Mouse (Mus musculus): ENCODE measurements around the gene C1s2. TPM values are rescaled to one million over a fixed set of nuclear protein-coding genes. Genes with fewer than 3 reads are reported as not detected.
"Not testable (repeated sequence)": the region's sequence is repeated elsewhere in the genome, so short reads cannot be mapped to it uniquely, and the experiment has no call there.

Gene C1s2
- polyA plus RNA-seq, 1 experiment, result 0.29 TPM

DNA sequence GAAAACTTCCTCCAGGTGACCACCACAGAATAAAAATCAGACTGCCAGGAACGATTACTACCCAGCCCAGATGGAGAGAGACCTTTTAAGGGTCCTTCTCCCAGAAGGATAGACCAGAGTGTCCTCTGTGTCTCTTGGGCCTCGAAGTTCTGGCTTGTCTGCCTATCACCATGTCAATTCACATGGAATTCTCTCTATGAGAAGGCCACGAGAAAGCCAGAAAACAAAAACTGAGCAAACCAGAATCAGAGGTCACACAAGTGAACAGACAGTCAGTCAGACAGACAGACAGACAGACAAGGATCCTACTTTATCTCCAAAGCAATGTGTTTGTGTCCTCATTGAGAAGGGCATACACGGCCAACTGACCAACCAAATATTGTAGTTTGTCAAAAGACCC is 49.6 kb downstream of the C1s2 start:
- H3K4me3 ChIP-seq (ENCODE audit: insufficient read depth, low read length), result no peak overlapping the region
- no peaks in the 10 kb centered on the region for H3K4me1 ChIP-seq (ENCODE audit: control insufficient read depth, insufficient read depth, low read length)

DNA sequence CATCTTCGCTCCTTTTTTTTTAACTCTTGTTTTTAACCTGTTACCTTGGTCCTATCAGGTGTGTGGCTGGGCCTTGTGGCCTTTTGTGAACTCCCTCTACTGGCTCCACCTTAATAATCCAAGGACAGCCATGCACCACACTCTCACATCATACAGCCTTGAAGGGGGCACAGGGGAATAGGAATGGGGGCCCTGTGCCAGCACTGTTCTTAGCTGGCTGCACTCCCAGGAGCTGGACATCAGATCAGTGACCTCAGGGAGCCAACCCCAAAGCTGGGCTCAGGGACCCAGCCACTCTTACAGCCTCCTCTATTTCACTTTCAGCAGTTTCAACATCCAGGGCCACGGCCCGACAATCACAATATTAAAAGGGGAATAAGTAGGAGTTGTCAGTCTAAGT is 50.1 kb downstream of the C1s2 start:
- Histone ChIP-seq H3K27ac (ENCODE audit: insufficient read depth, low read length) (no peak overlapping the region), H3K4me1 (ENCODE audit: control insufficient read depth, insufficient read depth, low read length) (no peaks in the 10 kb centered on the region), H3K4me3 (ENCODE audit: insufficient read depth, low read length) (no peak overlapping the region)
- no peak for TF ChIP-seq CTCF (IDR thresholded peaks at IDR 0.05; ENCODE audit: extremely low read depth, insufficient read depth, low read length)
- TF ChIP-seq POLR2A (IDR thresholded peaks at IDR 0.05; ENCODE audit: extremely low read depth, insufficient read depth, low read length), result no peak

More for the DNA sequence above, 49.6 kb downstream of the C1s2 start:
- no peak for TF ChIP-seq CTCF (IDR thresholded peaks at IDR 0.05; ENCODE audit: extremely low read depth, insufficient read depth, low read length)
- no peak for TF ChIP-seq POLR2A (IDR thresholded peaks at IDR 0.05; ENCODE audit: extremely low read depth, insufficient read depth, low read length)
- H3K27ac ChIP-seq (ENCODE audit: insufficient read depth, low read length), result no peak overlapping the region

DNA sequence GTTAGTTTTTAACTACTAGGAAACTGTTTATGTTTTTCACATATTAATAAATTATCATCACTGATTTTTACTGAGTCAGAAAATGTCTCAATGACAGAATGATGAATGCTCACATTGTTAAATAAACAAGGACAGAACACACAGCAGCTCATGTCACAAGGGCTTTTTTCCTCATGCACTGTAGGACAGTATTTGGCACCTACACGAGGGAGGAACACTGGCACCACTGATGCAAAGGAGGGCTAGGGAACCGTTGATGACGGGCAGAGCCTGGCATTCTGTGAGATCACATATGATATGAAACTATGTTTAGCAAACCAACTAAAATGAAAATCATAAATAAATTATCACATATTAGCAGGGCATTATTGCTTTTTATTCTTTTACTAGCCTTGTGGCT is 51.0 kb downstream of the C1s2 start:
- TF ChIP-seq POLR2A (IDR thresholded peaks at IDR 0.05; ENCODE audit: extremely low read depth, insufficient read depth, low read length) (no peak), CTCF (IDR thresholded peaks at IDR 0.05; ENCODE audit: extremely low read depth, insufficient read depth, low read length) (no peak)
- Histone ChIP-seq H3K4me1 (ENCODE audit: control insufficient read depth, insufficient read depth, low read length) (no peaks in the 10 kb centered on the region), H3K4me3 (ENCODE audit: insufficient read depth, low read length) (no peak overlapping the region), H3K27ac (ENCODE audit: insufficient read depth, low read length) (no peak overlapping the region)

DNA sequence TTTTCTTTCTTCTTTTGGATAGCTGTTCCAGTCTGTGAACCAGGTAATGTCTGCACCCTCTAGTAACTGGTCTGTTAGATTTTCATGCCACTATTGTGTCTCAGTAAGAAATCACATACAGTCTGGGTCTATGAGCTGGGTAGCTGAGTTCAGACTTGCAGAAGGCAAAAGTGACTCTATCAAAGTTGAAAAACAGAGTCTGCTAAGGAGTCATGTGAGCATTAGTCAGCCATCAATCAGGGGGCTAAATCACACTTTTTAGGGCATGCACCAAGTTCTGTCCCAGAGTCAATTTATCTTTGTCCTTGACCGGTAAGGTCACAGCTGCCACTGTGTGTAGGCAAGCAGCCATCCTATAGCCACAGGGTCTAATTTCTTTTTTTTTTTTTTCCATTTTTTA is 53.7 kb downstream of the C1s2 start:
- no peak for TF ChIP-seq POLR2A (IDR thresholded peaks at IDR 0.05; ENCODE audit: extremely low read depth, insufficient read depth, low read length)
- no peak for TF ChIP-seq CTCF (IDR thresholded peaks at IDR 0.05; ENCODE audit: extremely low read depth, insufficient read depth, low read length)
- H3K4me3 ChIP-seq (ENCODE audit: insufficient read depth, low read length), result no peak overlapping the region
- no peak overlapping the region for H3K27ac ChIP-seq (ENCODE audit: insufficient read depth, low read length)

DNA sequence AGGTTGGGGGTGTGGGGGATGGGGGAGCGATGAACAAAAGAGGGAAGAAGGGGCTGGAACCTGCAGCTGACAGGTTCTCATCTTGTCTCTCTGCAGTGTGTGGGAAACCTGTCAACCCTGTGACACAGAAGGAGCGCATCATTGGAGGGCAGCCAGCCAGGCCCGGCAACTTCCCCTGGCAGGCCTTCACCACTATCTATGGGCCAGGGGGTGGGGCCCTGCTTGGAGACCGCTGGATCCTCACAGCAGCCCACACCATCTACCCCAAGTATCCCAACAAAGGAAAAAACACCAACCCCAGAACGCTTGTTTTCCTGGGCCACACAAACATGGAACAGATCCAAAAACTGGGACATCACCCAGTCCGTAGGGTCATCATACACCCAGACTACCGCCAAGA is 55.7 kb downstream of the C1s2 start:
- H3K4me3 ChIP-seq (ENCODE audit: insufficient read depth, low read length); H3K27ac ChIP-seq (ENCODE audit: insufficient read depth, low read length); H3K4me1 ChIP-seq (ENCODE audit: control insufficient read depth, insufficient read depth, low read length): not testable (repeated sequence)

More for the DNA sequence above, 53.7 kb downstream of the C1s2 start:
- no peaks in the 10 kb centered on the region for H3K4me1 ChIP-seq (ENCODE audit: control insufficient read depth, insufficient read depth, low read length)

DNA sequence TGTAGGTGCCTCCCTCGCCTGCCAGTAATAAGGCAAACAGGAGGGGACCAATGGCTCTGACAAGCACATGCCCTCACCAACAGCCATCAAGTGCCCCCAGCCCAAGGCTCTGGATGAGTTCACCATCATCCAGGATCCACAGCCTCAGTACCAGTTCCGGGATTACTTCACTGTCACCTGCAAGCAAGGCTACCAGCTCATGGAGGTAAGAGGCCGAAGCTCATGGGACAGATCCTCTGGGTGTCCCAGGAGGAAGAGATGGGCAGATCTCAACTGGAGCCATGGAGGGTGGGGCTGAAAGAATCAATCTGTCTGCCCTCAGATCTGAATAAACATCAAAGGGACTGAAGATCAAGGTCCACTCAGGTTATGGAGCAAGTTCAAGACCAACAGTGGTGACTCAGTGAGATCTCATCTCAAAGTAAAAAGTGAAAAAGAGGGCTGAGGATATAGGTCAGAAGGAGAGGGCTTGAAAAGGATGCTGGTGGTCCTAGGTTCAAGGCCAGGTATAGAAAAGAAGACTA is 60.7 kb downstream of the C1s2 start:
- H3K4me3 ChIP-seq (ENCODE audit: insufficient read depth, low read length); H3K4me1 ChIP-seq (ENCODE audit: control insufficient read depth, insufficient read depth, low read length); H3K27ac ChIP-seq (ENCODE audit: insufficient read depth, low read length): not testable (repeated sequence)

Other genes starting within 250 kb of the C1s2 start
- gene Pex5, start 221.0 kb downstream of the C1s2 start, polyA plus RNA-seq (2012; rRNA removed), result 53.7 and 60.7 TPM in 2 replicates
- gene Clstn3, start 171.3 kb downstream of the C1s2 start, polyA plus RNA-seq (2012; rRNA removed), result 280 TPM in 2 replicates
- 0.19 and 0.38 TPM in 2 replicates for gene C1rl, start 143.0 kb downstream of the C1s2 start, polyA plus RNA-seq (2012; rRNA removed)
- 2.1 TPM in 2 replicates for gene C1ra, start 123.7 kb downstream of the C1s2 start, polyA plus RNA-seq (2012; rRNA removed)
- gene C1s1, start 93.7 kb downstream of the C1s2 start, polyA plus RNA-seq (2012; rRNA removed), result 4.0 and 4.4 TPM in 2 replicates
- not detected in 2 replicates for gene C1rb, start 65.8 kb downstream of the C1s2 start, polyA plus RNA-seq (2012; rRNA removed)
- gene Lpcat3, start 26.9 kb upstream of the C1s2 start, polyA plus RNA-seq (2012; rRNA removed), result 45.3 and 47.6 TPM in 2 replicates
- 57.3 and 58.3 TPM in 2 replicates for gene Emg1, start 76.1 kb upstream of the C1s2 start, polyA plus RNA-seq (2012; rRNA removed)
- 104 and 105 TPM in 2 replicates for gene Phb2, start 76.3 kb upstream of the C1s2 start, polyA plus RNA-seq (2012; rRNA removed)
- 6.3 and 6.5 TPM in 2 replicates for gene Ptpn6, start 102.6 kb upstream of the C1s2 start, polyA plus RNA-seq (2012; rRNA removed)
- gene Grcc10, start 105.3 kb upstream of the C1s2 start, polyA plus RNA-seq (2012; rRNA removed), result 340 and 352 TPM in 2 replicates
- gene Gm45234, start 119.9 kb upstream of the C1s2 start, polyA plus RNA-seq (2012; rRNA removed), result not detected in 2 replicates
- 60.7 and 63.3 TPM in 2 replicates for gene Atn1, start 120.4 kb upstream of the C1s2 start, polyA plus RNA-seq (2012; rRNA removed)
- 741 and 755 TPM in 2 replicates for gene Eno2, start 133.6 kb upstream of the C1s2 start, polyA plus RNA-seq (2012; rRNA removed)
- 2.4 and 5.0 TPM in 2 replicates for gene Lrrc23, start 143.6 kb upstream of the C1s2 start, polyA plus RNA-seq (2012; rRNA removed)
- 4.4 and 4.8 TPM in 2 replicates for gene Spsb2, start 172.6 kb upstream of the C1s2 start, polyA plus RNA-seq (2012; rRNA removed)
- gene Tpi1, start 178.2 kb upstream of the C1s2 start, polyA plus RNA-seq (2012; rRNA removed), result 1,059 and 1,064 TPM in 2 replicates
- gene Usp5, start 193.4 kb upstream of the C1s2 start, polyA plus RNA-seq (2012; rRNA removed), result 151 and 152 TPM in 2 replicates
- gene Cdca3, start 193.5 kb upstream of the C1s2 start, polyA plus RNA-seq (2012; rRNA removed), result 2.3 and 2.4 TPM in 2 replicates
- 0.17 and 0.25 TPM in 2 replicates for gene Gnb3, start 204.2 kb upstream of the C1s2 start, polyA plus RNA-seq (2012; rRNA removed)
- gene P3h3, start 221.7 kb upstream of the C1s2 start, polyA plus RNA-seq (2012; rRNA removed), result 59.6 and 66.5 TPM in 2 replicates
- gene Gpr162, start 227.9 kb upstream of the C1s2 start, polyA plus RNA-seq (2012; rRNA removed), result 163 and 187 TPM in 2 replicates